Mouse (Mus musculus) right cerebral cortex, postnatal 36 days (tissue): ENCODE results near the gene Hjurp.
"Not testable (repeated sequence)": the region's sequence is repeated elsewhere in the genome, so short reads cannot be mapped to it uniquely, and the experiment has no call there.

ENCODE experiments used
- DNase-seq, 2 experiments: peaks; one replicate each; pipeline ENCODE4 v3.0.0; 2022; ENCODE audit warnings: low spot score in 2 of 2, mixed read lengths in 1 of 2

Gene Hjurp

DNA sequence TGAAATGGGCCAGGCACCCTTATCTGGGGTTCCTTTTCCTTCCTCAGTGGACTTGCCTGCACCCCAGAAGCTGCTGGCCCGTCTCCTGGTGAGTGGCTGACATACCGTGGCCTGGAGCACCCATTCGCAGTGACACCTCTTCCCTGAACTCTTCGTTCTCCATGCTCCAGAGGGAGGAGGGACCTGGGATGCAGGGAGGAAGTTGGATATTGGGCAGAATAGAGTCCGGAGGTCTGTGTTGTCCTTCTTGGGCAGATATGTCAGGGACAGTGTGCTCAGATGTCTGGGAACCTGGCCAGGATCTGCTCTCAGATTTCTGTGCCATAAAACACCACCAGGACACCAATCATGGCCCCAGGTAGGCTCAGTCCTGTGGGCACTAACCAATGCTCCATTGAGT lies 37.4 kb downstream of the Hjurp start:
- no peak for DNase-seq

DNA sequence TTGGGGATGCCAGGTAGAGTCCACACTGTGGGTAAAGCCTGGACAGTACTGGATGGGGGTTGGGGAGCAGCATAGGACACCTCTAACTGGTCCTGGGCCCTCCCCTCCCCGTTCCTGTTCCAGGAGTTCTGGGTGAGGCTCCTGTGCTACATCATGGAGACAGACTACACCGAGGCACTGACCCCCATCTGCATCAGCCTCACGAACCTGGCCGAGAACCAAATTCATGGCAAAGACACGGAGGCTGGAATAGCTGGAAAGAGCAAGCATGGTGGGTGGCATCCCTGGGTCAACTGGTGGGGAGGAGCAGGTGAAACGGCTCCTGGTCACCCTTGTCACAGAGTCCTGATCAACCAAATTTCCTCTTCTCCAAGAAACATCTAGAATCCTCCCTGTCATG lies 38.7 kb downstream of the Hjurp start:
- DNase-seq = no peak

DNA sequence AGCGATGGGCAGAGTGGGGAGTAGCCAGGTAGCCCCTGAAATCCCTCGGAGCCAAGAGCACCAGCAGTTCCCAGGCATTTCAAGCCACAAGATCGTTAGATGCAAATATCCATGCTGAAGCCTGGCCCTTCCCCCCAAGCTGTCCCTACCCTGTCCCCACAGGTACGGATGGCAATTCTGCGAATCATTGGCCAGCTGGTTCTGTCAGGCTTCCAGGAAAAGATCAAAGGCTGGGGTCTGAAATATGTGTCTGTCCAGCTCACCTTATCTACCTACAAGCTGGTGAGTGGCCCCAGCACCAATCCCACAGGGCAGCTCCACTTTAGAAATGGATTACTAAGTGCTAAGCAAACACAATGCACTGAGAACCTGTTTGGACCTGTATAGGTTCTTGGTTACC lies 40.1 kb downstream of the Hjurp start:
- no peak for DNase-seq

DNA sequence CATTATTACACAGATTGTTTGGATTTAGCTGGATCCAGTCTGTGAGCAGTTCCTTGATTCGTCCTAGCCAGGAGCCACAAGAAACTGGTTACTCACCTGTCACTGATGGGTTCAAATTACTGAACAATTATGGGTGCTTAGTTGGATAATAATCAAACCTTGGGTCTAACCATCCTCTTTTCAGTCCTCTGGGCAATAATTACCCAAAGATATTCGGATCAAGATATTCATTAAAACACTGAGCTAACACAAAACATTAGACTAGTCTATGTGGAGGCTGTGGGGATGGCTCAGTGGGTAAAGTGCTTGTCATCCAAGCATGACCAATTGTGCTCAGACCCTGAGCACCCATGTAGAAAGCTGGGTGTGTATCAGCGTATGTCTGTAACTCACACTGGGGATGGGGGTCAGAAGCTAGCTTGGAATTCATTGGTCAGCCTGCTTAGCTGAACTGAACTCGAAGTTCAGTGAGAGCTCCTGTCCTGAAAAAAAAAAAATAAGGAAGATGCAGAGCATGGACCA lies 41.5 kb downstream of the Hjurp start:
- DNase-seq = no peak

DNA sequence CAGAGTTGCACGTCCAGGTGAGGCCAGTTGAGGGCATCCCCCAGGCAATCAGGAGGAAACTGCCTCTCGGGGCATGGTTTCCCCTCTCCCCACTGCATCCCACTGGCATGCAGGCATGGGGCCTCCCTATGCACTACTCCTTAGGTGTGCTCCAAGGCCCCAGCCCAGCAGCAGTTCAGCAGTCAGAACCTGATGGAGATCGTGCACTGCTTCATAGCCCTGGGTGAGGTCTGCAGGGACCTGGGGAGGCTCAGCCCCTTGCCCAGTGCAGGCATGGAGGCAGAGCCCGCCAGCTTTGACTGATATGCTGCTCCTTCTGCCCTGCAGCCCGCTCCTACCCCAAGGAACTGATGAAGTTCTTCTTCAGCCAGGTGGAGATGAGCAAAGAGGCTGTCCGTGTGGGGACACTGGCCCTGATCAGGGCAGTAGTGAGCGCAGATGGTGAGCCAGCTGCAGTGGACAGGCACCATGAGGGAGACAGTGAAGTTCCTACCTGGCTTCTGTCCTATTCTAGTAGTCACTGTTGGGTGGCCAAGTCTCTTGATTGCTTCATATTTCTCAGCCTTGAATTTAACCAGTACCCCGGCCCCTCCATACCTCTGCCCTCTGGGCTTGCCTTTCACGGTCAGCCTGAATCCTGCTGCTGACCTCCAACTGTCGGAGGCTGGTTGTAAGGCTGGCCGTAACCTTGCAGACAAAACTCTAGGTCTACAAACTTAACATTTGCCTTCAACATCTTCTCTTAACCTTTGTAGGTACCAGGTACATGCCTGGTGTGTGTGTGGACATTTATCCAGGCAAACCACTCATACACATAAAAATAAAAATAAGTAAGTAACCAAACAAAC lies 42.2 kb downstream of the Hjurp start:
- DNase-seq = no peak

DNA sequence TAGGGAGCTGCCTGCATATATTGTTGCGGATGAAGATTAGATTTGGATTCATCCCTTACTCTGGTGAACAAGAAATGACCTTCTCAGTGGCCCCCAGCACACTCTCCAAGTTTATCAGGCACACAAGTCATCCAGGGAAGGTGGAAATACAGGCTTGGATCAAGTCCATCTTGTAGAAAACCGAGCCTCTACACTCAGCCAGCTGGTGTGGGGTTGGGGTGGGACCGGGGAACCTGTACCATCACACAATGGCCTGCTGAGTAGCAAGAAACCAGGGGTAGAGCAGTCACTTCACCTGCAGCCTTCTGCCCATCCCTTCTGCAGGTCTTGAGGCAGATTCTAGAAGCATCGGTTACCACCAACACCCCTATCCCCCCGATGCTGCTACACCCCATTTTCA lies 42.8 kb downstream of the Hjurp start:
- no peak for DNase-seq

DNA sequence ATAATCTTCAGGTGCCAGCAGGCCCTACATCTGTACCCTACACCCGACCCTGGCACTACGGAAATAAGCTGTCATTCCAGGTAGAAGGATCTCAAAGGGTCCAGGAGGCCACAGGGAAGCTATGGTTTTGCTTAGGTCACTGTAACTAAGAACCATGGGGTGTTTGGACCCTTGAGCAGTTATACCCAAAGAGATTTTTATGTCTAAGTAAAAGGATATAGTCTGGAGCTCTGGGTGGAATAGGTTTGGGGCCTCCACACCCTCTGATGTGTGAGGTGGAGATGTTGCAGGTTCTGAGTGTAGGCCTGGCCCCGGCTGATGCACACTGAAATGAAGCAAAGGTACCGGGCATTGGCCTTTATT lies 43.2 kb downstream of the Hjurp start:
- no peak for DNase-seq

DNA sequence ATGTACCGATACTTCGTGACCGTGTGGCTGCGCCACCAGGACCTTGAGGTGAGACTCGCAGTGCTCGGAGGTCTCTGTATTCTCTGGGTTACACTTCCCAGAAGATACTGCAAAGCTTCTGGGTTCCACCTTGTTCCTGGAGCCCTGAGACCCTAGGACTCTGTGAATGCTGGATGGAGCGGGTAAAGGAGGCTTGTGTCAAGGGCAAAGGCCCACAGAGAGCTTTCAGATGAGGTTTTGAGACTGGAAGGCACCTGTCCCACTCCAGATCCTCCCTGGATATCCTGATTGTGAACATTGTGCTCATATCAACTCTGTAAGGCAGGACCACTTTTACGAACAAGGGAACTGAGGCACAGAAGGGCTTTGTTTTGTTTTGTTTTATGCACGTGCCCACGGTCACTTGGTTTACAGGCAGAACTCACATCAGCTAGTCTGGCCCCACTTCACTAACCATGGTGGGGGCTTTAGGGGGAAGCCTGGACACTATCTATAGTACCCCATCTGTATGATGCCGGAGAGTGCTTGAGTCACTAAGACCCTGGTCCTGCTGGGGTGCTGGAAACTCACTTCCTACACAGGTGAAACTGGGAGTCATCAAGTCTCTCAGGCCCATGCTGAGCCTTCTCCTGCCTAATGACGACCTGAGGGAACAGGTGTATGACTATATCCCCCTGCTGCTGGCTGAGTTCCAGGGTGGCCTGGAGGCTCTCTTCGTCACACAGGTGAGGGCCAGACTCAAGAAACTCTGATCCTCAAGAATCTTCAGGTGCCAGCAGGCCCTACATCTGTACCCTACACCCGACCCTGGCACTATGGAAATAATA lies 43.8 kb downstream of the Hjurp start:
- no peak for DNase-seq

DNA sequence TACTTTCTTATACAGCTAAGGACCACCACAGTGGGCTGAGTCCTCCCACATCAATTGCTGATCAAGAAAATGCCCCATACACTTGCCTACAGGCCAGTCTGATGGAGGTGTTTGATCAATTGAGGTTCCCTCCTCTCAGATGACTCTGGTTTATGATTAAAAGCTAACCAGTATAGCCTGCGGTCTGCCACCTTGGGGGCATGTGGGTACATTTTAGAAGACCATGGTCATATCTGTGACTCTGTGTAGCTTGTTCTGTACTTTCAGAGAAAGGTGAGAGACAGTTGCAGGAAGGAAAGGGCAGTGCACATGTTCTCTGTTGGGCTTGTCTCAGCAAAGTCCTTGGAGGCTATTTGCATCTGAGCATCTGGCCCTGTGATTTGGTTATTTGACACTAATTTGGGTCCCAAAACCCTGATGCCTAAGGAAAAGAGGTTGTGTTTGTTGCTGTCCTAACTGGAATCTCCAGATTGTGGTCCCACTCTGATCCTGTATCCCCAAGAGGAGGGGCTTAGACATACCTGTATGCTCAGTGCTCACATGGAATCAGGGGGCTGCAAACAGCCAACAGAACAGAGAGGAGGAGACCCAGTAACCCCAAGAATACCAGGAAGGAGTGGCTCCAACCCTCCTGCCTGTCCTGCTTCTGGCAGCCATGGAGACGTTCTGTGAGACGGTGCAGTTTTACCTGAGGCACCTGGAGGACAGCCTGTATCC lies 44.6 kb downstream of the Hjurp start:
- DNase-seq = no peak

DNA sequence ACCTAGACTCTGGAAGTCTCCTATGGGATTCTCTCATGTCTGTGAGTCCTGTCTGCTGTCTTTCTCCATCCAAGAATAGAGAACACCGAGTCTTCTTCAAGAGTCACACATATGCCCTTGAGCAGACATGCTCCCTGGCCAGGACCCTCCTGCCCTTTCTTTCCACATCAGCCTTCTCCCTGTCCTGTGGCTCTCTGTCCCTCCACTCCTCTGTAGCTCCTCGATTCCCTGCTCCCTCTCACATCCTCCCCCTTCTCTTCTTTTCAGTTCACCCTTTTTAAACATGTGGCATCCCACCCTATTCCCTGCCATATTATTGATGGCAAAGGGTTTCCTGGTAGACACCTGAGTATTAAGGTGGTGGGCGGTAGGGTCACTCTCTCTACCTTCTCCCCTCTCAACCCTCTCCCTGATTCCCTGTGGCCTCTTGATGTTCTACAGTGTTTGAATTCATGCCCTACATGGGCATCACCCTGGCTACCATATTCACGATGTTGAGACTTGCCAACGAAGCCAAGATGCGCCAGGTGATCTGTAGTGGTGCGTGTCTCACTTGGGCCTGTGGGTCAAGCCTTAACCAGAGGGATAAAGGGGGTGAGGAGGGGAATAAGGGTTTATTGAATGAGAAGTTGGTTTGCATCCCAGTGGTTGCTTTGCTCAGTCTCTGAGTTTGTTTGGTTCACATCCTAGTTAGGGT lies 45.5 kb downstream of the Hjurp start:
- DNase-seq = no peak

DNA sequence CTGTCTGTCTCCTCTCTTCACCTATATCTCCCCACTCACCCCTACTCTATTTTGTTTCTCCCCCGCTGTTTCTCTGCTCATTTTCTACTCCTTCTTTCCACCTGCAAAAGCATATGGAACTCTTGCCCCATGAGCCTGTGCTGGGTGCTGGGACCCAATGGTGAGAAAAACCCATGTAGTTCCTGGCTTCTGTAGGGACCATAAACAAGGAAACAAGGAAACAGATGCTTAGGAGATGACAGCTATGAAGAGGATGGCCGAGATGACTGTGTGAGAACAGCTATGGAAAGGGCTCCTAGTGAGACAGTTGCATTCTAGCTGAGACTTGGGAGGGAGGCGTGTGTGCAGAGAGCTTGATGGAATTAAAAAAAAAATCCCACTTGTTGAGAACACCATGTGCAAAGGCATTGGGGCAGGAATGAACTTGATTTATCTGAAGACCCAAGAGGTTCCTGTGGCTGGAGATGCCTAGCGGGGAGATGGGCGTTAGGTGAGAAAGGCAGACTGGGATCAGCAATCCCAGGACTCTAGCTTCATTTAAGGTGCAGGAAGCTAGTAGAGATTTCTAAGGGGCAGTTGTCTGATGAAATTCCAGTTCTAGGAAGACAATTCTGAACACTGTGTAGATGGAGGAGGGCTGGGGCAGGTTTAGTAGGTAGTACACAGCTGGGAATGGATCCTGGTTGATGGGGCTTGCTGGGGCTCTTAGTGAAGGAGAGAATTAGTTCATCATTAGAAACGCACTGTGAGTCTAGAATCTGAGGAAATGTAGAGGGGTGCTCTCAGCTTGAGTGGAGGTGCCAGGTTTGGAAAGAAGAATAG lies 46.2 kb downstream of the Hjurp start:
- no peak for DNase-seq

DNA sequence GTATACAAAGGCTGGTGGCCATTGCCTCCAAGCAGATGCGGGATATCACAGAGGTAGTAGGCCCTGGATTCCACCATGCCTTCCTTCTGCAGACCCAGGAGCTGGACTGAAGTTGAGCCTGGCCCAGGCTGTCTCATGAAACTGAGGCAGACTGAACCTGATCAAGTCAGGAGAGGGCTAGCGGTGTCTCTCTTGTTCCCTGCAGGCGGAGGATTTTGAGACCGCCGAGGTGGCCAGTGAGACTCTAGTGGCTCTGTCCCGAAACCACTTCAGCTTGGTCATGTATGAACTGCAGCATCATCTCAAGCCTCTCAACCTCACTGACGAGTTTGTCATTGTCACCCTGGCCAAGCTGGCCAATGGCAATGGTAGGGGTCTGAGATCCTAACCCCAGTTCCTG lies 47.0 kb downstream of the Hjurp start:
- no peak for DNase-seq

DNA sequence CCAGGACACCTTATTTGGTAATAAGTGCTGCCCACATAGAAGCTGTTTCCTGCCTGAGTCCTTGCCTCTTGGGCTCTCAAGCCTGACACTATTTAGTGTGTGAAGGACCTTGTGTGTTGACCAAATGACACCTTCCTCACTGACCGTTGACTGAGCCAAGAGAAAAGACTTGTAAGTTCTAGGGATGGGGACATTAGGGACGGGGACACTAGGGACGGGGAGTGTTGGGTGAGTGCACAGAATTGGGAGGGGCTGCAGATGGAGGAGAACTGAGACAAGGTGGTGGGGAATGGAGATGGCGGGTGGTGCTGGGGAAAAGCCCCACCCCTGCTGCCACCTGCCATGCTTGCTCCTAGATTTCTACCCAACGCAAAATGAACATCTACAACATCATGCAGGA lies 47.4 kb downstream of the Hjurp start:
- no peak for DNase-seq

DNA sequence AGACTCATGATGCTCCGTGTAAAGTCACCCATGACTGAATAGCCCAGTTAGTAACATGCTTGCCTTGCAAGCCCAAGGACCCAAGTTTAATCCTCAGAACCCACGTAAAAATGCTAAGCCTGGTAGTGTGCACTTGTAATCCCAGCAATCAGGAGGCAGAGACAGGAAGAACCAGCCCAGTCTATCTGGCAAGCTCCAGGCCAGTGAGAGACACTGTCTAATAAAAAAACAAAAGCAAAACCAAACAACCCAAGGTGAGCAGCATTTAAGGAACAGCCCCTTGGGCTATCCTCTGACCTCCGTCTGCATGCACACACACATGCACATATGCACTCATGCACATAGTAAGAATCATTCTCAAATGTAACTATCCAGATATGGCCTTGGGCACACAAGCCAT lies 47.9 kb downstream of the Hjurp start:
- no peak for DNase-seq

DNA sequence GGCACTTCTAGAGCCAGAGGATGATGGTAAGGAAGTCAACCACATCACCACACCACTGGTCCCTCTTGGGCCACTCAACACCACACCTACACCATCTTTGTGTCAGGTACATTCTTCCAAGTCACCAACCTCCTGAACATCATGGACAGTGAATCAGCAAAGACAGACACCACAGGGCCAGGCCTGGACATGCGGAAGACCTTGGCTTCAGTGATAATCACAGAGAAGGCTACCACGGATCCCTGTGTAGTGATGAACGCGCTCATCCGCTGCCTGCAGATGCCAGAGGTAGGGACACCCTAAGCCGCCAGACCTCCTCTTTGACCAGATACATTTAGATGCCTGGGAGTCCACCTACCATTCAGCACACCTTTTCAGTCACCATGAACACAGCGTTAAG lies 49.3 kb downstream of the Hjurp start:
- no peak for DNase-seq

DNA sequence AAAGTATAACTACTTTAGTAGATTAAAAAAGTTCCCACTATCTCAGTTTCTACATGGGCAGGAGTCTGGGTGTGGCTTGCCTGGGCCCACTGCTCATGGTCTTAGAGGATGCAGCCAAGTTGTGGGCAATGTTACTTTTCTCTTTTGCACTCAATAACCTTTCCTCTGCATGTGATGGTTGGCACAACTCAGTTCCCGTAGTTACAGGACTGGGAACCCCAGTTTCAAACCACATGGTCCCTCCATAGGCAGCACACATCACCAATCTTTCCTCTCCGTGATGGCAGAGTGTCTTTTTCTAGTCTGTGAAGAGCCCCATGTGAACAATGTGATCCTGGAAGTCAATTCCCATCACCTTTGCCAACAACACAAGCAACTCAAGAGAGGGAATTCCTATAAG lies 50.0 kb downstream of the Hjurp start:
- DNase-seq = no peak

DNA sequence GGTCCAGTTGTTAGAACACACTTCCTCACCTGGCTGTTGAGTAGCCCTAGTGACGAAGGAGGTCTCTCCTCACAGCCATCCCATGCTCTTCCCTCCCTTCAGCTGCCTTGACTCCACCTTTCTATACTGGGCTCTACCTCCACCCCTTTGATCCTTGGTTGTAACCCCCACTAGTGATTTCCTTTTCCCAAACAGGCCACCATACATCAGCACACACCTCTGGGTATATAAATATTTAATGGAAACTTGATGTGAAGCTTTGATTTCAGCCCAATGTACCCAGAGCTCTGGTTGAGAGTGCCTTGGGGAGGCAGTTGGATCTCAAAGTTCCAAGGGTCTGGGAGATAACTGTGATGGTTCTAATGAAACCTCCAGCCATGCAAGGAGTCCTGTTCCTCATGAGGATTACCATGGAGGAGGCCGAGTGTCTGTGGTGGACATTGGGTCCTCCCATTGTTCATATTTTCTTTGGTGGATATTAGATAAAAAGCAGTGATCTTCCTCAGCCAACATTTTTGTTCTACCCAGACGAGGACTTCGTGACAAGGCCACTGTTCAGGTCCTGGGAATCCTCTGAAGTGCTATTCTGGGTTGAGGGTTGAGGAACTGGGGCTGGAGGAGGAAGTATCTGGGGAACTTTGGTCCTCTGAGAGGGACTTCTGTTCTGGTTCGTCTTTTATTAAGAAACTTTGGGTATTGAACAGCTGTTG lies 50.6 kb downstream of the Hjurp start, which contains the start of gene Mroh2a:
Gene Mroh2a (plus strand): TSS at position 317 of the 710 bp plus-strand sequence.
- DNase-seq = no peak

DNA sequence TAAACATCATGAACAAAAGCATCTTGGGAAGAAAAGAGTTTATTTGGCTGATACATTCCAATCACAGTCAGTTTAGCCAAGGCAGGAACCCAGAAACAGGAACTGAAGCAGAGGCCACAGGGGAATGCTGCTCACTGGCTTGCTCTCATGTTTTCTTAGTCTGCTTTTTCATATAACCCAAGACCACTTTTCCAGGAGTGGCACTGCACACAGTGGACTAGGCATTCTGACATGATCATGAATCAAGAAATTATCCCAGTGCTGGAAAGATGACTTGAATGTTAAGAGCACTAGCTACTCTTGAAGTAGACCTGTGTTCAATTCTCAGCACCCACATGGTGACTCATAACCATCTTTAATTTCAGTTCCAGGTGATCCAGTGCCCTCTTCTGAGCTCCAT lies 51.7 kb downstream of the Hjurp start:
- DNase-seq = no peak

DNA sequence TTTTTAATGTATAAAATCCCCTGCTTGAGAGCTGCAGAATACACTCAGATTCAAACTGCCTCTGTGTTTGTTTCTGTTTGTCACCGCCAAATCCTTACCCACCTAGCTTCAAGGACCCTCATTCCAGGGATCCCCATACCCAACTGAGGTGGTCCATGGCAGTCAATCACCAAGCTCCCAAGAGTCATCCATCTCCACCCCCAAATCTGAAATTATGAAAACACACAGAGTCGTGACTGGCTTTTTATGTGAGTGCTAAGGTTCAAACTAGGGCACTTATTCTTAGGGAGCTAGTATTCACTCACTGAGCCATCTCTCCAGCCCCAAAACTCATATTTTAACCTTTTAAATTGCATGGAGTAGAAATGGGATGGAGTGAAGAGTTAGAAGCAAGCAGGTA lies 52.1 kb downstream of the Hjurp start:
- DNase-seq = not testable (repeated sequence)
